32 mouse cellular contexts compared by ENCODE assay signal in the genomic region with DNA sequence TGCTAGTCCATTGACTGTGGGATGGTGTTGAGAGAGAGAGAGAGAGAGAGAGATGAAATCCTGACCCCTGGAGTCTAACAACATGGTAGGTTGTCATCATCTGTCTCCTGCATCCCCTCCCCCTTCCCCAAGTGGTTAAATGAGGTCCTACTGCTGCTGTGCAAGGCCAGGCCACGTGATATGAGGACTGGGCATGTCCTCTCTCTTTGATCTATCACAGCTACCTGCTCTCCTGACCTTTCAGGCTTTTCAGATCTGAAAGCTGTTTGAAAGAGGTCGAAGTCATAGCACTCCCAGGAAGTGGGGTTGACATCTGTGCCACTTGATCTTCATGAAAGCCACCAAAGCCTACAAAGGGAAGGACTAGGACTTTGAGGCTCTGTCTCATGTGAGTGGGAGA.
A peak's percentile ranks its signal among the peaks of the same experiment; 100 is the strongest.
DNase-seq lines count a peak whose midpoint lies in the region; ATAC-seq and TF ChIP-seq lines count a peak whose summit lies in the region.
"Had no signal": no experiment of that assay in that cellular context is flagged by ENCODE, and none has a peak within 500 bp of the region (broad histone marks: within the 10 kb centered on the region; RNA-seq: fewer than 3 reads in every experiment).

No protein-coding gene starts in this region.

- ATAC-seq in liver, embryonic 13.5 days (ENCODE audit: low read depth), result peak; percentile 71
- ATAC-seq in intestine, postnatal 0 days, result no peak
- ATAC-seq: forebrain, postnatal 0 days; inflammation-experienced regulatory T-cells, adult 6 months; lung, postnatal 0 days; Patski had no signal

- 19% methylated on average over 2 of the region's 2 CpGs for WGBS in thymus, adult 2 months
- 33% methylated on average over 2 of the region's 2 CpGs for WGBS in liver, adult 2 months
- 22% methylated on average over 2 of the region's 2 CpGs for WGBS in liver, embryonic 13.5 days (ENCODE audit: insufficient replicate concordance)
- WGBS in intestine, postnatal 0 days, result 43% methylated on average over 2 of the region's 2 CpGs

- no peak overlapping the region for H3K9ac ChIP-seq in liver, adult 2 months (ENCODE audit: low read depth, low read length)
- H3K9ac ChIP-seq in liver, embryonic 13.5 days, result no peak overlapping the region
- no peak overlapping the region for H3K9ac ChIP-seq in intestine, postnatal 0 days (ENCODE audit: low read depth, low read length)
- H3K9ac ChIP-seq: embryonic facial prominence, embryonic 15.5 days; forebrain, embryonic 12.5 days; forebrain, postnatal 0 days; heart, embryonic 12.5 days; hindbrain, embryonic 14.5 days; limb, embryonic 12.5 days; midbrain, embryonic 12.5 days; neural tube, embryonic 12.5 days had no signal

- no peak overlapping the region for H3K27ac ChIP-seq in thymus, adult 2 months (ENCODE audit: control insufficient read depth, insufficient read depth, low read length)
- H3K27ac ChIP-seq in liver, adult 2 months (replicated peaks; ENCODE audit: insufficient read depth, low read depth, low read length), result no peak overlapping the region
- H3K27ac ChIP-seq in liver, embryonic 13.5 days, result no peak overlapping the region
- H3K27ac ChIP-seq in intestine, postnatal 0 days (ENCODE audit: low read depth, low read length), result no peak overlapping the region
- H3K27ac ChIP-seq: embryonic facial prominence, embryonic 10.5 days; embryonic facial prominence, embryonic 15.5 days; forebrain, embryonic 12.5 days; heart, adult 2 months; hindbrain, embryonic 14.5 days; limb, embryonic 12.5 days; midbrain, embryonic 12.5 days; neural tube, embryonic 12.5 days had no signal

- H3K36me3 ChIP-seq in thymus, adult 2 months (ENCODE audit: control insufficient read depth, insufficient read depth, low read length), result no peaks in the 10 kb centered on the region
- H3K36me3 ChIP-seq in liver, adult 2 months (ENCODE audit: control insufficient read depth, insufficient read depth, low read length), result no peaks in the 10 kb centered on the region
- no peaks in the 10 kb centered on the region for H3K36me3 ChIP-seq in liver, embryonic 13.5 days
- no peaks in the 10 kb centered on the region for H3K36me3 ChIP-seq in intestine, postnatal 0 days (ENCODE audit: control insufficient read depth, insufficient read depth)
- H3K36me3 ChIP-seq: embryonic facial prominence, embryonic 10.5 days; embryonic facial prominence, embryonic 15.5 days; forebrain, embryonic 12.5 days; G1E; heart, embryonic 12.5 days; midbrain, embryonic 12.5 days; neural tube, embryonic 12.5 days had no signal

- DNase-seq in thymus, adult 2 months, result peak; percentile 4
- DNase-seq in thymus, postnatal 36 days, result no peak
- peak; percentile 53 for DNase-seq in liver, adult 2 months (ENCODE audit: extremely low read depth, low read depth, low spot score)
- no peak for DNase-seq in liver, embryonic 13.5 days
- no peak for DNase-seq in adrenal gland, postnatal 4 days (ENCODE audit: low spot score in 2 of 2)
- DNase-seq: adrenal gland, postnatal 10 days; B cell, adult 2 months; cerebellum, adult 11-12 months; cerebellum, postnatal 10 days; forebrain, postnatal 0 days; heart, adult 2 months; heart, postnatal 4 days; kidney, adult 9 months; kidney, postnatal 14 days; lung, adult 18-20 months; lung, postnatal 4 days; right cerebral cortex, postnatal 4 days had no signal

- TF ChIP-seq CTCF in thymus, adult 2 months (IDR thresholded peaks at IDR 0.05; ENCODE audit: borderline replicate concordance, control insufficient read depth, extremely low read depth, insufficient read depth, low read length, poor library complexity), result no peak
- TF ChIP-seq CTCF in liver, adult 2 months (IDR thresholded peaks at IDR 0.05; ENCODE audit: low read depth, low read length), result no peak
- no peak for TF ChIP-seq CTCF in intestine, postnatal 0 days (IDR thresholded peaks at IDR 0.05; ENCODE audit: low read depth)

- no peaks in the 10 kb centered on the region for H3K27me3 ChIP-seq in thymus, adult 2 months (ENCODE audit: control insufficient read depth, insufficient read depth, low read length)
- no peaks in the 10 kb centered on the region for H3K27me3 ChIP-seq in liver, adult 2 months (ENCODE audit: control insufficient read depth, insufficient read depth, low read length)
- no peaks in the 10 kb centered on the region for H3K27me3 ChIP-seq in liver, embryonic 13.5 days
- H3K27me3 ChIP-seq in intestine, postnatal 0 days (replicated peaks; ENCODE audit: control insufficient read depth, insufficient read depth, low read length), result no peaks in the 10 kb centered on the region
- H3K27me3 ChIP-seq: embryonic facial prominence, embryonic 15.5 days; forebrain, embryonic 12.5 days; heart, embryonic 12.5 days; limb, embryonic 12.5 days; megakaryocyte, embryonic 14.5 days; midbrain, embryonic 12.5 days; neural tube, embryonic 12.5 days; Patski had no signal

- H3K79me2 ChIP-seq in liver, adult 2 months (ENCODE audit: control insufficient read depth, insufficient read depth, low read length), result no peaks in the 10 kb centered on the region

- no peaks in the 10 kb centered on the region for H3K9me3 ChIP-seq in liver, embryonic 13.5 days (replicated peaks)
- no peaks in the 10 kb centered on the region for H3K9me3 ChIP-seq in intestine, postnatal 0 days (ENCODE audit: control insufficient read depth)
- H3K9me3 ChIP-seq: embryonic facial prominence, embryonic 10.5 days; embryonic facial prominence, embryonic 15.5 days; forebrain, embryonic 12.5 days; heart, embryonic 12.5 days; limb, embryonic 12.5 days; midbrain, embryonic 12.5 days; neural tube, embryonic 12.5 days had no signal

- peaks cover 7% of the 10 kb centered on the region for H3K4me1 ChIP-seq in thymus, adult 2 months (replicated peaks; ENCODE audit: control insufficient read depth, insufficient read depth, low read length)
- no peaks in the 10 kb centered on the region for H3K4me1 ChIP-seq in liver, adult 2 months (ENCODE audit: control insufficient read depth, insufficient read depth, low read length)
- H3K4me1 ChIP-seq in liver, embryonic 13.5 days (replicated peaks), result no peaks in the 10 kb centered on the region
- H3K4me1 ChIP-seq in intestine, postnatal 0 days (replicated peaks; ENCODE audit: control insufficient read depth, insufficient read depth, low read length), result no peaks in the 10 kb centered on the region
- H3K4me1 ChIP-seq: embryonic facial prominence, embryonic 15.5 days; neural tube, embryonic 12.5 days had no signal

- no peak for TF ChIP-seq POLR2A in thymus, adult 2 months (IDR thresholded peaks at IDR 0.05; ENCODE audit: control insufficient read depth, extremely low read depth, insufficient read depth, low read length, poor library complexity)
- no peak for TF ChIP-seq POLR2A in liver, adult 2 months (IDR thresholded peaks at IDR 0.05; ENCODE audit: extremely low read depth, insufficient read depth, low read length)

- no peak overlapping the region for H3K4me2 ChIP-seq in liver, embryonic 13.5 days
- no peak overlapping the region for H3K4me2 ChIP-seq in intestine, postnatal 0 days (replicated peaks; ENCODE audit: low read depth)
- H3K4me2 ChIP-seq: embryonic facial prominence, embryonic 15.5 days; forebrain, embryonic 12.5 days; heart, embryonic 12.5 days; hindbrain, embryonic 14.5 days; limb, embryonic 12.5 days; midbrain, embryonic 12.5 days; neural tube, embryonic 12.5 days had no signal

- no peak overlapping the region for H3K4me3 ChIP-seq in thymus, adult 2 months (ENCODE audit: control insufficient read depth, insufficient read depth, low read length)
- H3K4me3 ChIP-seq in liver, adult 2 months (ENCODE audit: insufficient read depth, low read depth, low read length), result no peak overlapping the region
- H3K4me3 ChIP-seq in liver, embryonic 13.5 days (replicated peaks), result no peak overlapping the region
- H3K4me3 ChIP-seq in intestine, postnatal 0 days (ENCODE audit: low read depth, low read length), result no peak overlapping the region
- H3K4me3 ChIP-seq: embryonic facial prominence, embryonic 10.5 days; embryonic facial prominence, embryonic 15.5 days; forebrain, embryonic 12.5 days; heart, adult 2 months; heart, embryonic 12.5 days; limb, embryonic 12.5 days; megakaryocyte, embryonic 14.5 days; midbrain, embryonic 12.5 days; myocyte; neural tube, embryonic 12.5 days had no signal

Comparison
In these comparisons a context has a peak if more than half of its experiments do, and no peak if none do; other contexts are left out.
1. DNase-seq: peak in thymus, adult 2 months (single experiment) and liver, adult 2 months (single experiment); none in thymus, postnatal 36 days (0 of 2), liver, embryonic 13.5 days (single experiment) and adrenal gland, postnatal 4 days (0 of 2).